Mouse (Mus musculus): ENCODE data around the gene Akap5.

Akap5 gene

GRCm38 (mm10) chr12:76310633-76311032 lies 14.1 kb upstream of the Akap5 start:
- DNase-seq (ENCODE audit: low read depth, low spot score), result no peak

GRCm38 (mm10) chr12:76311227-76311626 lies 13.5 kb upstream of the Akap5 start:
- no peak for DNase-seq (ENCODE audit: low read depth, low spot score)

- DNase-seq (ENCODE audit: low read depth, low spot score), result no peak
Observed at GRCm38 (mm10) chr12:76311951-76312350, 12.7 kb upstream of the Akap5 start.

GRCm38 (mm10) chr12:76318282-76319212 lies 6.1 kb upstream of the Akap5 start:
- peak; percentile 15 for DNase-seq (ENCODE audit: low read depth, low spot score)

GRCm38 (mm10) chr12:76326437-76327220 lies 1.9 kb downstream of the Akap5 start:
- DNase-seq (ENCODE audit: low read depth, low spot score), result no peak

- no peak for DNase-seq (ENCODE audit: low read depth, low spot score)
Observed at GRCm38 (mm10) chr12:76328567-76329354, 4.1 kb downstream of the Akap5 start.

- DNase-seq (ENCODE audit: low read depth, low spot score), result no peak
Observed at GRCm38 (mm10) chr12:76333688-76334087, 9.0 kb downstream of the Akap5 start.

GRCm38 (mm10) chr12:76335641-76336040 lies 10.9 kb downstream of the Akap5 start:
- no peak for DNase-seq (ENCODE audit: low read depth, low spot score)

- no peak for DNase-seq (ENCODE audit: low read depth, low spot score)
Observed at GRCm38 (mm10) chr12:76336111-76336965, 11.6 kb downstream of the Akap5 start.

GRCm38 (mm10) chr12:76341080-76341479 lies 16.4 kb downstream of the Akap5 start:
- DNase-seq (ENCODE audit: low read depth, low spot score), result peak; percentile 47

- DNase-seq (ENCODE audit: low read depth, low spot score), result no peak
Observed at GRCm38 (mm10) chr12:76345759-76346455, 21.2 kb downstream of the Akap5 start.

- DNase-seq (ENCODE audit: low read depth, low spot score), result no peak
Observed at GRCm38 (mm10) chr12:76349680-76350220, 25.1 kb downstream of the Akap5 start.

- no peak for DNase-seq (ENCODE audit: low read depth, low spot score)
Observed at GRCm38 (mm10) chr12:76360868-76361267, 36.2 kb downstream of the Akap5 start.

- DNase-seq (ENCODE audit: low read depth, low spot score), result no peak
Observed at GRCm38 (mm10) chr12:76361405-76362302, 37.0 kb downstream of the Akap5 start.

GRCm38 (mm10) chr12:76362303-76362676 lies 37.6 kb downstream of the Akap5 start:
- no peak for DNase-seq (ENCODE audit: low read depth, low spot score)

- no peak for DNase-seq (ENCODE audit: low read depth, low spot score)
Observed at GRCm38 (mm10) chr12:76366276-76366675, 41.6 kb downstream of the Akap5 start.

- peak; percentile 84 for DNase-seq (ENCODE audit: low read depth, low spot score)
Observed at GRCm38 (mm10) chr12:76367096-76367995, 42.7 kb downstream of the Akap5 start.

Measured in mesoderm, embryonic 11.5 days (tissue).